Mouse (Mus musculus): ENCODE results near the gene Ccl17.

DNA sequence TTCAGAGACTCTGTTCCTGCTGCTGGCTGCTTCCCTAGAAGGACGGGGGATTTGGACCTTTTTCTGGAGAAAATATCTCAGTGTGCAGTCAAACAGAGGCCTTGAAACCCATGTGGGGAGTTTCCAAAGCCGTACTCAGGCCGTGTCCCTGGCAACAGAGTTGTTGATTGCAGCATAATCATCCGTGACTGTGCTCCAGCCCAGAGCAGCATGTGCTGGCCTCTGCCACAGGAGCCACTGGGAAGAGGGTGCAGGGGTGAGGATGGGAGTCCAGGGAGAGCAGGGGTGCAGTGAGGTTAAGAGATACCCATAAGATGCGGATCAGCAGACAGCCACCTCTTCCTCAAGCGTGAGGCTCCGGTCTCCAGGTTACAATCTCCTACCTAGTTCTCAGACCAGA lies 2.7 kb upstream of the Ccl17 start:
- TF ChIP-seq GATA1 (IDR thresholded peaks at IDR 0.05; ENCODE audit: borderline replicate concordance, low read length) (no peak), FLI1 (IDR thresholded peaks at IDR 0.05; ENCODE audit: low read length) (no peak)
